Comparison of ENCODE assay signal across 19 mouse cellular contexts in genomic region chr12:72422681-72423080, GRCm38 (mm10). TPM values are rescaled to one million over a fixed set of nuclear protein-coding genes. Genes with fewer than 3 reads are reported as not detected.
A peak's percentile ranks its signal among the peaks of the same experiment; 100 is the strongest.
DNase-seq lines count a peak whose midpoint lies in the region; ATAC-seq and TF ChIP-seq lines count a peak whose summit lies in the region.
"Had no signal": no experiment of that assay in that cellular context is flagged by ENCODE, and none has a peak within 500 bp of the region (broad histone marks: within the 10 kb centered on the region; RNA-seq: fewer than 3 reads in every experiment).

No protein-coding gene starts in this region.

- DNase-seq in kidney, postnatal 0 days (ENCODE audit: low spot score): peak; percentile 62
- no peak for DNase-seq in kidney, adult 9 months
- peak; percentile 11 for DNase-seq in urinary bladder, postnatal 14 days (ENCODE audit: low spot score)
- no peak for DNase-seq in urinary bladder, adult 18-20 months (ENCODE audit: low spot score in 2 of 2)
- peak; percentile 59 for DNase-seq in embryo, embryonic 11 days
- no peak for DNase-seq in B cell, adult 2 months
- DNase-seq in ovary, postnatal 36 days (ENCODE audit: low spot score): no peak
- DNase-seq in forebrain, embryonic 10.5 days (ENCODE audit: extremely low spot score, low spot score): no peak
- DNase-seq: cerebellum, adult 9-10 months; gastrocnemius, postnatal 36 days; kidney, postnatal 25 days; left cerebral cortex, postnatal 4 days; midbrain, embryonic 14.5 days; thymus, adult 18-20 months had no signal

- H3K27ac ChIP-seq in kidney, postnatal 0 days: no peak overlapping the region
- H3K27ac ChIP-seq in forebrain, embryonic 10.5 days: no peak overlapping the region
- H3K27ac ChIP-seq: embryonic facial prominence, embryonic 12.5 days; heart, embryonic 10.5 days; liver, embryonic 14.5 days; macrophage; neural tube, embryonic 12.5 days had no signal

- 39% methylated on average over 4 of the region's 4 CpGs for WGBS in kidney, postnatal 0 days
- 53% methylated on average over 4 of the region's 4 CpGs for WGBS in forebrain, embryonic 10.5 days

- H3K4me3 ChIP-seq in kidney, postnatal 0 days (replicated peaks; ENCODE audit: low read depth, low read length): no peak overlapping the region
- H3K4me3 ChIP-seq in forebrain, embryonic 10.5 days: no peak overlapping the region
- H3K4me3 ChIP-seq: embryonic facial prominence, embryonic 12.5 days; heart, embryonic 10.5 days; neural tube, embryonic 12.5 days had no signal

- no peaks in the 10 kb centered on the region for H3K4me1 ChIP-seq in kidney, postnatal 0 days (replicated peaks; ENCODE audit: insufficient read depth, low read length)
- no peaks in the 10 kb centered on the region for H3K4me1 ChIP-seq in forebrain, embryonic 10.5 days
- H3K4me1 ChIP-seq: embryonic facial prominence, embryonic 12.5 days; heart, embryonic 10.5 days; neural tube, embryonic 12.5 days had no signal

- no peak overlapping the region for H3K4me2 ChIP-seq in kidney, postnatal 0 days (ENCODE audit: low read length)
- H3K4me2 ChIP-seq: embryonic facial prominence, embryonic 12.5 days; neural tube, embryonic 12.5 days had no signal

- H3K27me3 ChIP-seq in kidney, postnatal 0 days (ENCODE audit: insufficient read depth, low read length): no peaks in the 10 kb centered on the region
- H3K27me3 ChIP-seq in forebrain, embryonic 10.5 days (ENCODE audit: poor library complexity, severe bottlenecking): no peaks in the 10 kb centered on the region
- H3K27me3 ChIP-seq: embryonic facial prominence, embryonic 12.5 days; neural tube, embryonic 12.5 days had no signal

- TF ChIP-seq CTCF in kidney, postnatal 0 days (IDR thresholded peaks at IDR 0.05; ENCODE audit: low read depth): no peak

- H3K36me3 ChIP-seq in kidney, postnatal 0 days (ENCODE audit: insufficient read depth, low read length): no peaks in the 10 kb centered on the region
- H3K36me3 ChIP-seq in forebrain, embryonic 10.5 days (replicated peaks): no peaks in the 10 kb centered on the region
- H3K36me3 ChIP-seq: embryonic facial prominence, embryonic 12.5 days; heart, embryonic 10.5 days; neural tube, embryonic 12.5 days had no signal

- no peak overlapping the region for H3K9ac ChIP-seq in kidney, postnatal 0 days (ENCODE audit: low read depth, low read length)
- H3K9ac ChIP-seq: embryonic facial prominence, embryonic 12.5 days; liver, embryonic 14.5 days; neural tube, embryonic 12.5 days had no signal

- ATAC-seq in kidney, postnatal 0 days (replicated peaks; ENCODE audit: low FRiP score, low read depth): no peak

- no peaks in the 10 kb centered on the region for H3K9me3 ChIP-seq in kidney, postnatal 0 days (replicated peaks; ENCODE audit: low read length)
- no peaks in the 10 kb centered on the region for H3K9me3 ChIP-seq in forebrain, embryonic 10.5 days
- H3K9me3 ChIP-seq: embryonic facial prominence, embryonic 12.5 days; heart, embryonic 10.5 days; neural tube, embryonic 12.5 days had no signal

RNA-seq across cellular contexts. Expression of gene Rtn1, which starts 13.8 kb away (rescaled TPM):
- polyA plus RNA-seq in kidney, postnatal 0 days (2015; fragmentation: Nextera tagmentation; extraction: Ambion mirVana): 4.8 and 6.6 TPM in 2 replicates
- 45.4 and 72.9 TPM in 2 replicates for polyA plus RNA-seq in forebrain, embryonic 10.5 days (2016; fragmentation: Nextera tagmentation; extraction: Ambion mirVana)

RNA-seq across cellular contexts. Expression of gene Lrrc9, which starts 19.0 kb away (rescaled TPM):
- 0.20 and 0.22 TPM in 2 replicates for polyA plus RNA-seq in kidney, postnatal 0 days (2015; fragmentation: Nextera tagmentation; extraction: Ambion mirVana)
- 1.4 and 1.8 TPM in 2 replicates for polyA plus RNA-seq in forebrain, embryonic 10.5 days (2016; fragmentation: Nextera tagmentation; extraction: Ambion mirVana)

Comparison
In these comparisons a context has a peak if more than half of its experiments do, and no peak if none do; other contexts are left out.
1. DNase-seq: peak in kidney, postnatal 0 days (single experiment), urinary bladder, postnatal 14 days (single experiment) and embryo, embryonic 11 days (single experiment); none in kidney, adult 9 months (single experiment), urinary bladder, adult 18-20 months (0 of 2), B cell, adult 2 months (0 of 2), ovary, postnatal 36 days (single experiment) and forebrain, embryonic 10.5 days (single experiment).